Mouse (Mus musculus) large intestine, adult 2 months (tissue): ENCODE measurements around the gene Ctsk. TPM values are rescaled to one million over a fixed set of nuclear protein-coding genes. Genes with fewer than 3 reads are reported as not detected.
A peak's percentile ranks its signal among the peaks of the same experiment; 100 is the strongest.
"Not testable (repeated sequence)": the region's sequence is repeated elsewhere in the genome, so short reads cannot be mapped to it uniquely, and the experiment has no call there.

Experiments
- DNase-seq: peaks from one replicate; pipeline ENCODE4 v3.0.0-alpha.2; 2012; ENCODE audit warnings: low read depth, low spot score
- whole genome bisulfite sequencing: fragments of 180-500 bp; shearing (Covaris S2); methylation state at CpG from one replicate; pipeline ENCODE4 v1.1.7; 2018; 5-methylcytosine and 5-hydroxymethylcytosine counted together
- polyA plus RNA-seq: library from polyadenylated mRNA; depleted of rRNA; stranded (reverse); fragments of >200 nt; gene quantifications from 2 replicates; pipeline ENCODE4 v1.2.3, GENCODE M21; 2012; rRNA removed

Ctsk gene
- polyA plus RNA-seq, 1 experiment = 3.3 TPM

GRCm38 (mm10) chr3:95521168-95521567 is 22.1 kb downstream of the Ctsk start:
- no peak for DNase-seq
- 84% methylated on average over 10 of the region's 10 CpGs for WGBS

GRCm38 (mm10) chr3:95523662-95524061 is 24.6 kb downstream of the Ctsk start:
- DNase-seq = no peak
- 23% methylated on average over 3 of the region's 3 CpGs for WGBS

GRCm38 (mm10) chr3:95524673-95525072 is 25.6 kb downstream of the Ctsk start:
- DNase-seq = peak; percentile 82
- WGBS = 27% methylated on average over 2 of the region's 2 CpGs

GRCm38 (mm10) chr3:95526111-95526510 is 27.1 kb downstream of the Ctsk start:
- DNase-seq = no peak

GRCm38 (mm10) chr3:95526622-95527211 is 27.7 kb downstream of the Ctsk start, which contains the start of gene Ctss:
Gene Ctss, plus strand, starts transcription at chr3:95526786.
- WGBS = 25% methylated on average over 8 of the region's 8 CpGs
- DNase-seq = peak; percentile 73

GRCm38 (mm10) chr3:95529814-95530213 is 30.8 kb downstream of the Ctsk start:
- 86% methylated on average over 6 of the region's 6 CpGs for WGBS
- DNase-seq = no peak

- DNase-seq = no peak
- 97% methylated on average over 1 of the region's 1 CpGs for WGBS
Observed at GRCm38 (mm10) chr3:95531025-95531424, 32.0 kb downstream of the Ctsk start.

- 90% methylated on average over 5 of the region's 5 CpGs for WGBS
- DNase-seq = no peak
Observed at GRCm38 (mm10) chr3:95533364-95533763, 34.3 kb downstream of the Ctsk start.

- DNase-seq = no peak
- 88% methylated on average over 1 of the region's 1 CpGs for WGBS
Observed at GRCm38 (mm10) chr3:95534927-95535326, 35.9 kb downstream of the Ctsk start.

GRCm38 (mm10) chr3:95538936-95539335 is 39.9 kb downstream of the Ctsk start:
- no peak for DNase-seq
- 80% methylated on average over 10 of the region's 10 CpGs for WGBS

- DNase-seq = no peak
- 93% methylated on average over 4 of the region's 4 CpGs for WGBS
Observed at GRCm38 (mm10) chr3:95539837-95540236, 40.8 kb downstream of the Ctsk start.

GRCm38 (mm10) chr3:95541186-95541585 is 42.1 kb downstream of the Ctsk start:
- not testable (repeated sequence) for DNase-seq
- WGBS = 76% methylated on average over 2 of the region's 2 CpGs

GRCm38 (mm10) chr3:95542171-95542570 is 43.1 kb downstream of the Ctsk start:
- no peak for DNase-seq

- no peak for DNase-seq
- WGBS = 75% methylated on average over 7 of the region's 7 CpGs
Observed at GRCm38 (mm10) chr3:95542981-95543380, 43.9 kb downstream of the Ctsk start.

GRCm38 (mm10) chr3:95550176-95550575 is 51.1 kb downstream of the Ctsk start:
- no peak for DNase-seq
- 82% methylated on average over 1 of the region's 1 CpGs for WGBS

GRCm38 (mm10) chr3:95553986-95554385 is 54.9 kb downstream of the Ctsk start:
- WGBS = 32% methylated on average over 3 of the region's 3 CpGs
- DNase-seq = no peak

Other genes starting within 250 kb of the Ctsk start
- 0.24 and 0.36 TPM in 2 replicates for gene Bnipl, start 248.1 kb upstream of the Ctsk start, polyA plus RNA-seq
- gene Mindy1, start 217.9 kb upstream of the Ctsk start, polyA plus RNA-seq = 71.9 and 82.6 TPM in 2 replicates
- gene Prune1, start 217.2 kb upstream of the Ctsk start, polyA plus RNA-seq = 15.7 and 18.8 TPM in 2 replicates
- 0.84 and 1.1 TPM in 2 replicates for gene Anxa9, start 192.1 kb upstream of the Ctsk start, polyA plus RNA-seq
- 76.3 and 101 TPM in 2 replicates for gene Cers2, start 184.5 kb upstream of the Ctsk start, polyA plus RNA-seq
- 9.8 and 13.4 TPM in 2 replicates for gene Setdb1, start 142.1 kb upstream of the Ctsk start, polyA plus RNA-seq
- not detected in 2 replicates for gene 4930558C23Rik, start 96.4 kb upstream of the Ctsk start, polyA plus RNA-seq
- gene Arnt, start 64.9 kb upstream of the Ctsk start, polyA plus RNA-seq = 15.8 and 23.9 TPM in 2 replicates
- 68.2 and 83.0 TPM in 2 replicates for gene Ctss, start 27.5 kb downstream of the Ctsk start, polyA plus RNA-seq
- not detected in 2 replicates for gene Hormad1, start 60.4 kb downstream of the Ctsk start, polyA plus RNA-seq
- gene Golph3l, start 89.7 kb downstream of the Ctsk start, polyA plus RNA-seq = 18.4 and 19.9 TPM in 2 replicates
- 12.4 and 14.6 TPM in 2 replicates for gene Ensa, start 125.7 kb downstream of the Ctsk start, polyA plus RNA-seq
- gene Mcl1, start 159.5 kb downstream of the Ctsk start, polyA plus RNA-seq = 30.9 and 77.4 TPM in 2 replicates
- gene Adamtsl4, start 188.7 kb downstream of the Ctsk start, polyA plus RNA-seq = 5.7 and 8.4 TPM in 2 replicates
- gene Ecm1, start 240.3 kb downstream of the Ctsk start, polyA plus RNA-seq = 132 and 195 TPM in 2 replicates